Mouse (Mus musculus) stomach, embryonic 14.5 days (tissue): ENCODE measurements around the gene Ints12. TPM values are rescaled to one million over a fixed set of nuclear protein-coding genes. Genes with fewer than 3 reads are reported as not detected.

Source experiments
- ATAC-seq: fragments of 200-750 bp; cut with Nextera tagmentation; 2 replicates; pipeline ENCODE4 v1.8.0; 2017; ENCODE audit warnings: low read depth, moderate TSS enrichment; ENCODE audit not compliant: insufficient number of reproducible peaks, insufficient read depth, low FRiP score
- H3K27ac ChIP-seq: fragments of 300-500 bp; sonication (generic); 2 replicates; pipeline ENCODE4 v1.5.1; 2014; ENCODE audit warnings: mild to moderate bottlenecking, low read length, moderate library complexity, mixed read lengths
- H3K27me3 ChIP-seq: fragments of 300-500 bp; sonication (generic); 2 replicates; pipeline ENCODE4 v1.6.1; 2014; ENCODE audit warnings: low read length, control low read depth, mixed read lengths; ENCODE audit not compliant: control insufficient read depth, insufficient read depth
- H3K36me3 ChIP-seq: fragments of 300-500 bp; sonication (generic); 2 replicates; pipeline ENCODE4 v1.6.1; 2014; ENCODE audit warnings: mild to moderate bottlenecking, control low read depth, low read length, moderate library complexity, mixed read lengths; ENCODE audit not compliant: control insufficient read depth, insufficient read depth
- H3K4me1 ChIP-seq: fragments of 300-500 bp; sonication (generic); 2 replicates; pipeline ENCODE4 v1.6.1; 2014; ENCODE audit warnings: low read length, control low read depth, mixed read lengths; ENCODE audit not compliant: control insufficient read depth, insufficient read depth
- H3K4me2 ChIP-seq: fragments of 300-500 bp; sonication (generic); replicated peaks from 2 replicates; pipeline ENCODE4 v1.6.1; 2014; ENCODE audit warnings: low read depth, low read length, control low read depth
- H3K4me3 ChIP-seq: fragments of 300-500 bp; sonication (generic); 2 replicates; pipeline ENCODE4 v1.5.1; 2014; ENCODE audit warnings: low read depth, low read length, control low read depth
- H3K9ac ChIP-seq: fragments of 300-500 bp; sonication (generic); replicated peaks from 2 replicates; pipeline ENCODE4 v1.6.1; 2014; ENCODE audit warnings: low read depth, mild to moderate bottlenecking, control low read depth, low read length, moderate library complexity, mixed read lengths
- H3K9me3 ChIP-seq: fragments of 300-500 bp; sonication (generic); 2 replicates; pipeline ENCODE4 v1.6.1; 2016; ENCODE audit warnings: low read depth, low read length, control low read depth; ENCODE audit not compliant: control insufficient read depth
- WGBS: fragments of 180-500 bp; shearing (Covaris S2); extraction: QIAGEN DNeasy Blood & Tissue Kit; methylation state at CpG from one replicate; pipeline ENCODE4 v1.1.7; 2014; 5-methylcytosine and 5-hydroxymethylcytosine counted together
- polyA plus RNA-seq: library from polyadenylated mRNA; unstranded; fragments of >200 nt; fragmentation: Nextera tagmentation; extraction: Ambion mirVana; gene quantifications from 2 replicates; pipeline ENCODE4 v1.2.1, GENCODE M21; 2014

Ints12 gene
- 23.0 and 25.0 TPM in 2 replicates for polyA plus RNA-seq

DNA sequence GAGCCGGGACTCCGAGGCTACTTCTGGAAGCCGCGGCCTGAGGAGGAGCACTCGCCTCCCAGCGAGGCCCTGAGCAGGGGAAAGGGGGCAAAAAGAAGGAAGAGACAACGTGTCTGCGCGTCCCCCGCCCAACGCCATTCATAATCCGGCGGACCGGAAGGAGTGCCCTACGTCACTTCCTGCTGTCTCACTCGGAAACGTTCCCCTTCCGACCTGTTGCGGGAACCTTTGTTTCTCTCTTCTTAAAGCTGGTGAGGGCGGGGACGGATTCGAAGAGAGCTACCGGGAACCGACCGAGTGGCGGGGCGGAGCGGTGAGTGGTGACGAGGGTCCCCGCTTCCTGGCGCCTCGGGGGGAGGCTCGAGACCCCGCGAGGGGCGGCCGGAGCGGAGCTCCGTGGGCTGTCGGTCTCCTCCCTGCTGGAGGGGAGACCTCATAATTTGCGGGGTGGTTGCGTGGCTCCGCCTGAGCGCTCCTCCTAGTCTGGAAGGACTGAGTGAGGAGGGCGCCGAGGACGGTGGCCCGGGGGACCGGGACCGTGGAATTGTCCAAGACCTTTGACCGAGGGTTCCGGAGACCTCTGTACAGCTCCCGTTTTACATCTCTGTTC, at the start of gene Ints12, which contains the start of gene Gstcd:
Gene Ints12, plus strand, starts transcription at position 177 of the 610 bp plus-strand sequence.
Gene Gstcd, minus strand, starts transcription at position 370 of the 610 bp plus-strand sequence.
- peak within 1 kb of the TSS; percentile 67 for H3K4me2 ChIP-seq
- H3K27me3 ChIP-seq = no peaks in the 10 kb centered on the region
- no peaks in the 10 kb centered on the region for H3K4me1 ChIP-seq
- under 1% methylated on average over 53 of the region's 53 CpGs for WGBS
- H3K9me3 ChIP-seq = no peaks in the 10 kb centered on the region
- ATAC-seq = peak; percentile 98
- peak within 1 kb of the TSS; percentile 97 for H3K9ac ChIP-seq
- H3K4me3 ChIP-seq = peak within 1 kb of the TSS; percentile 96
- peak within 1 kb of the TSS; percentile 100 for H3K27ac ChIP-seq
- H3K36me3 ChIP-seq = peaks cover under 1% of the 10 kb centered on the region; the same call in 1 of the 2 replicates

DNA sequence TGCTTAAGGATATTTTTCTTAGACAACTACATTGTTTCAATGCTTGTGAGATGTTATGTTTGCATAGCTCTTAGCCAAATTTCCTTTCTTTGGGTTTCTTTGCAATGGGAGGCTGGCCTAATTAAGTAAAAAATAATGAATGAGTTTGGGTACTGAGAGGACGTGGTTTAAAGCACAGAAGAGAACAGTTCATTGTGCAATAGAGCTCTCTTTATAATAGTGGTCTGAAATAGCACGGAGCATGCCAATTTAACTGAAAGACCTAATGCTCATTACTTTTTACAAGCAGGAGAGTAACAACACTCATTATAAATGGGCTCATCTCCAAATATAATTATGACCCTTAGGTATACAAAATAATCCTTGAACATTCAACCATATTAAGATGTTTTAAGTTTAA, 39.6 kb upstream of the Ints12 start:
- no peak overlapping the region for H3K27ac ChIP-seq
- H3K27me3 ChIP-seq = no peaks in the 10 kb centered on the region
- no peak for ATAC-seq
- H3K4me3 ChIP-seq = no peak overlapping the region
- H3K4me2 ChIP-seq = no peak overlapping the region
- no peaks in the 10 kb centered on the region for H3K4me1 ChIP-seq
- no peak overlapping the region for H3K9ac ChIP-seq
- H3K36me3 ChIP-seq = no peaks in the 10 kb centered on the region
- H3K9me3 ChIP-seq = no peaks in the 10 kb centered on the region
- WGBS = 85% methylated on average over 2 of the region's 2 CpGs

DNA sequence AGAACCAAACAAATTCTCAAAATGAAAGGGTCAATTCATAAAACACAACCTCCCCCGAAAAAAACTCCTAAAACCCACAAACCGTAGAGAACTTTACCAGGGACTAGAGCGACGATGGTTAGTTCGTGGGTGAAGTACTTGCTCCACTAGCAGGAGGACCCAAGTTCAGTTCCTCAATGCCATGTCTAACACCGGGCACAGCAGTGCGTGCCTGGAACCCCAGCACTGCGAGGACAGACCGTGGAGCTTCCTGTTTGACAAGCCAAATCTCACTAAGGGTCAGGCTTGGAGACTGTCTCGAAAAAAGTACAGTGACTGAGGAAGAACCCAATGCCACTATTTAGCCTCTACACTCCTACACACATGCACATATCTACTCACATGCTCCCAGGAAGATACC, 16.1 kb upstream of the Ints12 start:
- no peaks in the 10 kb centered on the region for H3K4me1 ChIP-seq
- H3K4me2 ChIP-seq = no peak overlapping the region
- H3K4me3 ChIP-seq = no peak overlapping the region
- H3K36me3 ChIP-seq = peaks cover 16% of the 10 kb centered on the region
- whole genome bisulfite sequencing = 88% methylated on average over 10 of the region's 10 CpGs
- H3K9ac ChIP-seq = no peak overlapping the region
- no peaks in the 10 kb centered on the region for H3K27me3 ChIP-seq
- ATAC-seq = no peak
- H3K27ac ChIP-seq = no peak overlapping the region
- H3K9me3 ChIP-seq = no peaks in the 10 kb centered on the region

DNA sequence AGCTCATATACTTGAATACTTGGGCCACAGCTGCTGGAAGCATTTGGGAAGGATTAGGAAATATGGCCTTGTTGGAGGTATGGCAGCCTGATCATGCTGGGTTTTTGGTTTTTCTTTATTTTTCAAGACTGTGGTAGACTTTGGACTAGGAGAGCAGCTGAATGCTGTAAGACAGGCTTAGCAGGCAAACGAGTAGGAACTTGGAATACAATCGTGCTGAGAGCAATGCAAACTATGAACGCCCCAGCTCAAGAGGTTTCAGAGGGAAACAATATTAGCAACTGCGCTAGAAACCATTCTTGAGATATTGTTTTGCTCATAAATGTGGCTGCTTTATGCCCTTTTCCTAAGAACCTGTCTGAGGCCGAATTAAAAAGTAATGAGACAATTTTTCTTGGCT, 8.9 kb upstream of the Ints12 start:
- H3K4me3 ChIP-seq = no peak overlapping the region
- H3K27ac ChIP-seq = no peak overlapping the region
- no peaks in the 10 kb centered on the region for H3K4me1 ChIP-seq
- no peak overlapping the region for H3K9ac ChIP-seq
- ATAC-seq = no peak
- H3K27me3 ChIP-seq = no peaks in the 10 kb centered on the region
- no peaks in the 10 kb centered on the region for H3K9me3 ChIP-seq
- peaks cover 19% of the 10 kb centered on the region; the same call in 1 of the 2 replicates for H3K36me3 ChIP-seq
- H3K4me2 ChIP-seq = no peak overlapping the region
- WGBS = 86% methylated on average over 5 of the region's 5 CpGs

DNA sequence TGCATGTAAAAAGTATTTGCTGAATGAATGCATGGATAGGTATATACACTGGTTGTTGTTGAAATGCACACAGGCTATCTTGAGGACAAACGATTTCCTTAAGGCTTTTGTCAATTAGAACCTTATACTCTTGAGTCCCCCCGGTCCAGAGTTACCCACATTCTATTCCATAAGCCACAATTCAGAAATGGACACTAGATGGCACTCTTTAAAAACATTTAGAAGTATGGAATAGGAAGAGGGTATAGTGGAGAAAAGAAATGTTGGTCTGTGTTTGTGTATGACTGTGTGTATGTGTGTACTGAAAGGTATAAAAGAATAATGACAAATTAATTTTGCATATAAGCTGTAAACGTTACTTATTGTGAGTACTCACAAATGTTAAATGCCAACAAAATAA, 5.8 kb upstream of the Ints12 start:
- 67% methylated on average over 3 of the region's 3 CpGs for WGBS
- peak; percentile 75; the same call in 1 of the 2 replicates for ATAC-seq

DNA sequence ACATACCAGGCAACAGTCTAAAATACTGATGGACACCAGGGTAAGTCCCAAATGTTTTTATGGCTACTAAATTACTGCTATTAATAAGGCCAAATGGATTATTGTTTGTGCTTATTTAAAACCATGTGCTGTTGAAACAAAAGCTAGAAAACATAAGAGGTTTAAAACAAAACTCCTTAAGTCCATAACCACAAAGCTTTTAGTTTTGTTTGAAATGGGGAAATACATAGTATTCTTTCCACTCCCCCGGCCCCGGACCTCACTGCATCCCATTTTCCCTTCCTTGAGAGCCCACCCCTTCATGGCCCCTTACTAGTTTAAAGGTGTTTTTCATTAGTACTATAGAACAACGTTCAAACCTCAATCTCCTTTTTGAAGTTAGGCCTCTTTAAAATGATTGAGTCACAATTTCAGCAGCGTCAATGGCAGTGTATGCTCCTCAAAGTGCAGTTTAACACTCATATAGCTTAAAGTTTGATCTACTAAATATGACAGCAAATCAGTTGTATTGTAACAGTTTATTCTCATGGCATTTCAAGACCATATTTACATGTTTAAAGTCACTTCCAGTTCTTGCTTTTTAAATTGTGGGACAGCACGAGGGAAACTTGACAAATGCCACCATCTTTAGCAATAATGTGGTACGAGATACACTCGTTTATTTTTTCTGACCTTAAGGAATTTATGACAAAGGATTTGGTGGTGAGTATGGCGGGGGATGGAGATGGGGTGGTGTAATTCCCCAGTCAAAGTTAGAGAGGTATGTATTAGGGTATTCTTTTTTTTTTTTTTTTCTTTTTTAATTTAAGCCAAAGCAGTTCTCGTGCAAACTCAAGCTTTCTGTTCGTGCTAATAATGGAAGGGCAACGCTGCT, 1.2 kb upstream of the Ints12 start:
- Histone ChIP-seq H3K9ac (peak overlapping the region; percentile 97), H3K27ac (peak overlapping the region; percentile 100), H3K4me3 (peak overlapping the region; percentile 96), H3K36me3 (no peaks in the 10 kb centered on the region), H3K4me1 (no peaks in the 10 kb centered on the region), H3K4me2 (peak overlapping the region; percentile 67), H3K27me3 (no peaks in the 10 kb centered on the region), H3K9me3 (no peaks in the 10 kb centered on the region)
- 5% methylated on average over 11 of the region's 11 CpGs for WGBS
- ATAC-seq = no peak

More for the DNA sequence above, 5.8 kb upstream of the Ints12 start:
- H3K27me3 ChIP-seq = no peaks in the 10 kb centered on the region
- peaks cover 15% of the 10 kb centered on the region; the same call in 1 of the 2 replicates for H3K36me3 ChIP-seq
- no peak overlapping the region for H3K4me2 ChIP-seq
- H3K4me3 ChIP-seq = no peak overlapping the region
- no peak overlapping the region for H3K9ac ChIP-seq
- H3K27ac ChIP-seq = no peak overlapping the region
- H3K9me3 ChIP-seq = no peaks in the 10 kb centered on the region
- no peaks in the 10 kb centered on the region for H3K4me1 ChIP-seq

DNA sequence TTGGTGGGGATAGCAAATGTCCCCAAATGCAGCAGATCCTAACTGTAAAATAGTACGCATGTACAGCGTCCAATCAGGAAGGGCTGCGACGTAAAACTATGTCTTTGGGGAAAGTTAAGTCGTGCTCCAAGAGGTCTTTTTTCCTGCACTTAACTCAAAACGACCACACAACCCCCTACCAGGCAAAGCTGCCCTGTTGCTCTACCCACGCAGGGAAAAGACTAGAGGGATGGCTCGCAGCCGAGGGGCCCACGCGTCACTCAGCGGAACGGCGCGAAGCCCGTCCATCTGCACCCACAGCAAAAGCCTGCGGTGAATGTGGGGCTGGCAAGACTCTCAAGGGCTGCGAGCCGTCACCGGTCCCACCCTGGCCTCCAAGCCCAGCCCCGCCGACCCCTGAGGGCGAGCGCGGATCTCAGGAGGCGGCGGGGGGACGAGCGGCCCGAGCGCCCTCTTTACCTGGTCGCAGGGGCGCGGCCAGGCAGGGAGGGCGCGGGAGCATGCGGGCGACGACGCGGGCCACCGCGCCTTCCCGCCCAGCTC, 448 bp upstream of the Ints12 start:
- Histone ChIP-seq H3K36me3 (no peaks in the 10 kb centered on the region), H3K4me1 (no peaks in the 10 kb centered on the region), H3K27me3 (no peaks in the 10 kb centered on the region), H3K27ac (peak overlapping the region; percentile 100), H3K9ac (peak overlapping the region; percentile 97), H3K4me2 (peak overlapping the region; percentile 67), H3K9me3 (no peaks in the 10 kb centered on the region), H3K4me3 (peak overlapping the region; percentile 96)
- peak; percentile 85 for ATAC-seq
- WGBS = under 1% methylated on average over 43 of the region's 44 CpGs

DNA sequence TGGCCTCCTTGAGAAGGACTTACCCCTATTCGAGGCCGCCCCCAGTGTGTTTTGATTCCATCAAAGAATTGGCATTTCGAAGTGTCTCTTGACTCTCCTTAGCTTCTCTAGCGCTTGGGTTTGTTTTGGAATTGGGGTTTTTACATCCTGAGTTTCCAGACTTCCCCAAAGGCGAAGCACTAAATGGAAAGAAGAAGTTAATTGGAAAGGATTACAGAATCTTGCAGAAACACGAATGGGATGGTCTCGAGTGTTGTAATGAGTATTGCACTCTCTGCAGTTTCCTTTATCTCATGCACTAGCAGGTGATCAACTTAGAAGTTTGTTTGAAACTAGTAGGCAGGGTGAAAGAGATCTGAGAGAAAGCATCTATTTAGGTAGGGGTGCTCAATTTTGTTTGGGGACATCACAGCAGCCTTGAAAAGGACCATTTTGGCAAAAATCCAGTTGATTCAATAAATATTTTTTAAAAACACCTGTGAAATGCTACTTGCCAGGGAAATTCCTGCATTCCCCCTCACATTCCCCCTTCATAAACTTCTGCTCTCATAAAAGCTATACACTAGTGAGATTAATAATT, 724 bp downstream of the Ints12 start:
- H3K27me3 ChIP-seq = no peaks in the 10 kb centered on the region
- no peaks in the 10 kb centered on the region for H3K4me1 ChIP-seq
- H3K9me3 ChIP-seq = no peaks in the 10 kb centered on the region
- no peak for ATAC-seq
- peaks cover 5% of the 10 kb centered on the region; the same call in 1 of the 2 replicates for H3K36me3 ChIP-seq
- under 1% methylated on average over 7 of the region's 7 CpGs for WGBS
- peak overlapping the region; percentile 97 for H3K9ac ChIP-seq
- peak overlapping the region; percentile 59 for H3K4me2 ChIP-seq
- peak overlapping the region; percentile 100 for H3K27ac ChIP-seq
- H3K4me3 ChIP-seq = peak overlapping the region; percentile 96
